Mouse (Mus musculus) lung, adult 2 months (tissue): Measurements from ENCODE around the gene Mmp25.

Source experiments
- CTCF ChIP-seq: fragments of 200-500 bp; IDR thresholded peaks from 2 replicates; pipeline ENCODE4 v1.5.1; 2011; ENCODE audit warnings: mild to moderate bottlenecking, low read length, control low read depth; ENCODE audit not compliant: insufficient read depth
- POLR2A ChIP-seq: fragments of 200-500 bp; IDR thresholded peaks from 2 replicates; pipeline ENCODE4 v1.6.1; 2011; ENCODE audit warnings: low read depth, mild to moderate bottlenecking, control low read depth, low read length, borderline replicate concordance; ENCODE audit errors: extremely low read depth

DNA sequence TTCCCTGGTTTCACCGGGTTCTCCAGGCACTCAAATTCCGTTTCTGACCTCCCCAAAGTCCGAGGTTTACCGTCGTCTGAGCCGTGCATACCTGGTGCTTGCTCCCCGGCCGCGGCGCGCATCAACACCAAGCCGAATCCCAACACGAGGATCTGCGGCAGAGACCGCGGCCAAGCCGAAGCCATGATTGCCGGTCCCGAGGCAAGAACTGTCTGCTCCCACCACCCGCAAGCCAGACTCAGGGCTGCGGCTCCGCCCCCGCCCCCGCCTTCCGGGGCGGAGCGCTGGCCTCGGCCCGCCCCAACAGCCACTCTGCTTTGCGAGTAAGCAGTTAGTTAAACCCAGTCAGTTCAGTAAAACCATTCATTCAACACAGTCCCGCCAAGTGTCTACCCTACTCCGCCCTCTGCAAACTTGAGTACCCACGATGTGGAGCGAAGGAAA, 32.2 kb upstream of the Mmp25 start, which contains the start of gene Tnfrsf12a:
- no peak for TF ChIP-seq CTCF
- TF ChIP-seq POLR2A = peak; percentile 97
